Mouse (Mus musculus): ENCODE results near the gene Nol9. TPM values are rescaled to one million over a fixed set of nuclear protein-coding genes. Genes with fewer than 3 reads are reported as not detected.
A peak's percentile ranks its signal among the peaks of the same experiment; 100 is the strongest.
"Not testable (repeated sequence)": the region's sequence is repeated elsewhere in the genome, so short reads cannot be mapped to it uniquely, and the experiment has no call there.

Nol9 gene
- polyA plus RNA-seq, 1 experiment from 2014 or later: 25.1 TPM

DNA sequence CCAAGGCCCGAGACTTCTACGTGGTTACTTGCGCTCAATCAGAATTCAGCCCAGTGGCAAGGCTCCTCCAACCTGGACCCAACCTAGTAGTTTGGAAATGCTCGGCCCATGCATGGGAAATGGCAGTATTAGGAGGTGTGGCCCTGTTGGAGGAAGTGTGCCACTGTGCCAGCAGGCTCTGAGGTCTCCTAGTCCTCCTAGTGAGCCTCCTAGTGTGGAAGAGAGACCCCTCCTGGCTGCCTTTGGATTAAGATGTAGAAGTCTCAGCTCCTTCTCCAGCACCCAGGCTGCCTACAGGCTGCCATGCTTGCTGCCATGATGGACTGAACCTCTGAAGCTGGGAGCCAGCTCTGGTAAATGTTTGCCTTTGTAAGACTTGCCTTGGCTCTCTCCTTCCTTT lies 9.1 kb upstream of the Nol9 start:
- H3K27me3 ChIP-seq (replicated peaks; ENCODE audit: control insufficient read depth, insufficient read depth, low read length): no peaks in the 10 kb centered on the region
- ATAC-seq (ENCODE audit: low read depth) (no peak), DNase-seq (ENCODE audit: low spot score) (peak; percentile 77)
- H3K36me3 ChIP-seq (ENCODE audit: control insufficient read depth, insufficient read depth, low read length): no peaks in the 10 kb centered on the region
- H3K27ac ChIP-seq (replicated peaks; ENCODE audit: low read depth, low read length): 0 out of 2 replicates have a peak overlapping the region, but pooled peaks have one; percentile 21
- H3K4me1 ChIP-seq (ENCODE audit: control insufficient read depth, insufficient read depth, low read length): peaks cover 22% of the 10 kb centered on the region
- peak overlapping the region; percentile 15; the same call in 1 of the 2 replicates for H3K4me2 ChIP-seq (ENCODE audit: low read depth, low read length)
- 64% methylated on average over 4 of the region's 4 CpGs for WGBS
- H3K9ac ChIP-seq (ENCODE audit: low read depth, low read length): no peak overlapping the region; the same call in 1 of the 2 replicates
- H3K9me3 ChIP-seq (ENCODE audit: control insufficient read depth, low read length): no peaks in the 10 kb centered on the region
- H3K4me3 ChIP-seq (ENCODE audit: low read depth, low read length): no peak overlapping the region

DNA sequence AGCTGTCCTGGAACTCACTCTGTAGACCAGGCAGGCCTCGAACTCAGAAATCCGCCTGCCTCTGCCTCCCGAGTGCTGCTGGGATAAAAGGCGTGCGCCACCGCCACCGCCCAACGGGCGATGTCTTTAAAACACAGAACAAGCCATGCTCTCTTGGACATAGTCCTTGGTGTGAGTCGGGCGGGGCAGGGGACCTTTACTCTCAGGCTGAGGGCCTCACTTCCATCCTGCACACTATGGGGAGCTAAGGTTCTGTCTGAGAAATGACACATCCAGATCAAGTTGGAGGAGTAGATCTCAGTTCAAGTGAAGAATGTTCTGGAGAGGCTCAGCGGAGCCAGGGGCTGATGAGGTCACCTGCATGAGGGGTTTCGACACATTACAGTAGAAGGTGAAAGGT lies 6.2 kb upstream of the Nol9 start:
- H3K4me1 ChIP-seq (ENCODE audit: control insufficient read depth, insufficient read depth, low read length): peaks cover 6% of the 10 kb centered on the region; the same call in 1 of the 2 replicates
- H3K27me3 ChIP-seq (replicated peaks; ENCODE audit: control insufficient read depth, insufficient read depth, low read length): no peaks in the 10 kb centered on the region
- no peak overlapping the region for H3K9ac ChIP-seq (ENCODE audit: low read depth, low read length)
- H3K4me3 ChIP-seq (ENCODE audit: low read depth, low read length): no peak overlapping the region
- ATAC-seq (ENCODE audit: low read depth) (no peak), DNase-seq (ENCODE audit: low spot score) (no peak)
- 86% methylated on average over 13 of the region's 13 CpGs for WGBS
- no peak overlapping the region for H3K27ac ChIP-seq (replicated peaks; ENCODE audit: low read depth, low read length)
- no peaks in the 10 kb centered on the region for H3K36me3 ChIP-seq (ENCODE audit: control insufficient read depth, insufficient read depth, low read length)
- no peaks in the 10 kb centered on the region for H3K9me3 ChIP-seq (ENCODE audit: control insufficient read depth, low read length)
- no peak overlapping the region for H3K4me2 ChIP-seq (ENCODE audit: low read depth, low read length)

DNA sequence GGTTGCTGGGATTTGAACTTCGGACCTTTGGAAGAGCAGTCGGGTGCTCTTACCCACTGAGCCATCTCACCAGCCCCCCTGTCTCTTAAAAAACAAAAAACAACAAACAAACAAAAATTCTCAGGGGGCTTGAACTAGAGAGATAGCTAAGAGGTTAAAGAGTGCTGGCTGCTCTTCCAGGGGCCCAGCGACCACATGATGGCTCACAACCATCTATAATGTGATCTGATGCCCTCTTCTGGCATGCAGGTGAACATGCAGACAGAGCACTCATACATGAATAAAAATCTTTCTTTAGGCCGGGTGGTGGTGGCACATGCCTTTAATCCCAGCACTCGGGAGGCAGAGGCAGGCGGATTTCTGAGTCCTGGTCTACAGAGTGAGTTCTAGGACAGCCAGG lies 2.7 kb upstream of the Nol9 start:
- H3K4me2 ChIP-seq (ENCODE audit: low read depth, low read length); H3K27me3 ChIP-seq (replicated peaks; ENCODE audit: control insufficient read depth, insufficient read depth, low read length); ATAC-seq (ENCODE audit: low read depth); H3K36me3 ChIP-seq (ENCODE audit: control insufficient read depth, insufficient read depth, low read length); DNase-seq (ENCODE audit: low spot score); H3K4me1 ChIP-seq (ENCODE audit: control insufficient read depth, insufficient read depth, low read length); H3K9ac ChIP-seq (ENCODE audit: low read depth, low read length); H3K9me3 ChIP-seq (ENCODE audit: control insufficient read depth, low read length); H3K4me3 ChIP-seq (ENCODE audit: low read depth, low read length); H3K27ac ChIP-seq (replicated peaks; ENCODE audit: low read depth, low read length): not testable (repeated sequence)
- WGBS: 87% methylated on average over 6 of the region's 6 CpGs

GRCm38 (mm10) chr4:152038225-152038984 lies 716 bp upstream of the Nol9 start, which contains the start of gene Tas1r1:
Gene Tas1r1 (minus strand): TSS chr4:152038568.
- peak; percentile 34 for ATAC-seq (ENCODE audit: low read depth)
- no peaks in the 10 kb centered on the region for H3K9me3 ChIP-seq (ENCODE audit: control insufficient read depth, low read length)
- H3K27ac ChIP-seq (replicated peaks; ENCODE audit: low read depth, low read length): 0 out of 2 replicates have a peak within 1 kb of the TSS, but pooled peaks have one; percentile 15
- DNase-seq (ENCODE audit: low spot score): peak; percentile 67
- peak within 1 kb of the TSS; percentile 96 for H3K4me2 ChIP-seq (ENCODE audit: low read depth, low read length)
- H3K4me1 ChIP-seq (ENCODE audit: control insufficient read depth, insufficient read depth, low read length): peaks cover 8% of the 10 kb centered on the region
- 37% methylated on average over 10 of the region's 10 CpGs for WGBS
- peaks cover 25% of the 10 kb centered on the region for H3K36me3 ChIP-seq (ENCODE audit: control insufficient read depth, insufficient read depth, low read length)
- peak within 1 kb of the TSS; percentile 88 for H3K9ac ChIP-seq (ENCODE audit: low read depth, low read length)
- no peaks in the 10 kb centered on the region for H3K27me3 ChIP-seq (replicated peaks; ENCODE audit: control insufficient read depth, insufficient read depth, low read length)
- H3K4me3 ChIP-seq (ENCODE audit: low read depth, low read length): peak within 1 kb of the TSS; percentile 95

DNA sequence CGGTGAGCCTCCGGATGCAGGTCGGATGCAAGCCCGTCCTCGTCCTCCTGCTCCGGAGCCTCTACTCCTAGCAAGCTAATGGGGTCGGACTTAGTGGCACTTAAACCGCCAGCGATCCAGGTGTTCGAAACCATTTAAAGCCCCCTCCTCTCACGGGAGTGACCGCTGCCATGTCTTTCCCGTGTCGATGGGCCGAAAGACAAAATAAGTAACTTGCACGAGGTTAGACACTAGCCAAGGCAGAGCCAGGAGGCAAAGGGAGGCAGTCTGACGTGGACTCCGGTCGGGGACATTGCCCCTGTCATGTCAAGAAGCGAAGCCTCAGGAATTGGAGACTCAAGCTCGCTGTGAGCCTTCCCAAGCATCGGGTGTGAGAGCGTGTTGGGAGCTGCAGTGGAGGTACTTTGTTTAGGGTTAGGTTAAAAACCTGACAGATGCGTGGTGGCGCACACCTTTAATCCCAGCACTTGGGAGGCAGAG lies 750 bp downstream of the Nol9 start:
- H3K9ac ChIP-seq (ENCODE audit: low read depth, low read length): peak overlapping the region; percentile 88
- H3K9me3 ChIP-seq (ENCODE audit: control insufficient read depth, low read length): no peaks in the 10 kb centered on the region
- ATAC-seq (ENCODE audit: low read depth): no peak
- H3K36me3 ChIP-seq (ENCODE audit: control insufficient read depth, insufficient read depth, low read length): peaks cover 40% of the 10 kb centered on the region
- peak overlapping the region; percentile 96 for H3K4me2 ChIP-seq (ENCODE audit: low read depth, low read length)
- H3K27ac ChIP-seq (replicated peaks; ENCODE audit: low read depth, low read length): no peak overlapping the region
- H3K4me1 ChIP-seq (ENCODE audit: control insufficient read depth, insufficient read depth, low read length): peaks cover 8% of the 10 kb centered on the region
- 6% methylated on average over 25 of the region's 25 CpGs for WGBS
- H3K27me3 ChIP-seq (replicated peaks; ENCODE audit: control insufficient read depth, insufficient read depth, low read length): no peaks in the 10 kb centered on the region
- H3K4me3 ChIP-seq (ENCODE audit: low read depth, low read length): peak overlapping the region; percentile 95
- DNase-seq (ENCODE audit: low spot score): no peak

DNA sequence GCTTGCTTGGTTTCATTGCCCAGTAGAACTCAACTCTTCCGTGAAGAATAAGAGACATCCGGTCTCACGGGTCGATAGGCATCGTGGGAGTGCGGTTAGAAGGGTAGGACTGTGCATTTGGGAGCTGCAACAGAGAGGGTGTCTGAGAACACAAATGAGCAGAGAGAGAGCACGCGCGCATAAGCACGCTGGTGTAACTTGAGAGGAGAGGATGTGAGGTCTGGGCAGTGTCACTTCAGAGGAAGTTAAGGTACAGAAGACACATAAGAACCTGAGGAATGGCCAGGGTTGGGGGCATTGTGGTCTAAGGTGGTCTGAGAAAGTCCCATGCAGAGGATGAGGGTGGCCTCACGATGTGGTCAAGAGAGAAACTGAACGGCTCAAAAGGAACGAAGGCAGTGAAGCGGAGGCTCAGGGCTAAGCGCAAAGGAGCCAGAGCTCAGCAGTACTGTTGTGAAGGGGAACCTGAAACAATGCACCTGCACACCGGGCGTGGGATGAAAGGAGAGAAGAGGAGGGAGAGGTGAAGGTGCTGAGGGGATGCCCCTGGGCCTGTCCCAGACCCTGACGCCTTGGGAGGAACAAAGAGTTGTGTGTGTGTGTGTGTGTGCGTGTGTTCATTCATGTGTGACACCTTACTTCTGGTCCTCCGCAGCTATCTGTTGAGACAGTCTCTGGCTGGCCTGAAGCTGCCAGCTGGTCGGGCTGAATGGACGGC lies 3.0 kb downstream of the Nol9 start:
- Histone ChIP-seq H3K9ac (ENCODE audit: low read depth, low read length) (no peak overlapping the region), H3K27ac (replicated peaks; ENCODE audit: low read depth, low read length) (no peak overlapping the region), H3K4me1 (ENCODE audit: control insufficient read depth, insufficient read depth, low read length) (peaks cover 8% of the 10 kb centered on the region), H3K4me2 (ENCODE audit: low read depth, low read length) (no peak overlapping the region), H3K36me3 (ENCODE audit: control insufficient read depth, insufficient read depth, low read length) (peaks cover 60% of the 10 kb centered on the region), H3K27me3 (replicated peaks; ENCODE audit: control insufficient read depth, insufficient read depth, low read length) (no peaks in the 10 kb centered on the region), H3K4me3 (ENCODE audit: low read depth, low read length) (no peak overlapping the region), H3K9me3 (ENCODE audit: control insufficient read depth, low read length) (no peaks in the 10 kb centered on the region)
- no peak for DNase-seq (ENCODE audit: low spot score)
- WGBS: 96% methylated on average over 21 of the region's 22 CpGs
- no peak for ATAC-seq (ENCODE audit: low read depth)

DNA sequence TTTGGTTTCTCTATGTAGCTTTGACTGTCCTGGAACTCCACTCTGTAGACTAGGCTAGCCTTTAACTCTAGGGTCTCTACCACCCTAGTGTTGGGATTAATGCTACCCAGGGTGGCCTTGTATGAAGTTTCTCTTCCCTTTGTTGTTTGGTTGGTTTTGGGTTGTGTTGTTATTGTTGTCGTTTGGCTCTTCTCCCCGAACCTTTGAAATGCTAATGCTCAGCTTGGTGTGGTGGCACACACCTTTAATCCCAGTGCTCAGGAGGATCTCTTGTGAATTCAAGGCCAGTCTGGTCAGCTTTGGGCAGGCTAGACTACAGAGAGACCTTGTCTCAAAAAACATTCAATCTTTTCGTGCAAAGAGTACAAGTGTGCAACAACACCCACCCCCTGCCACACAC lies 4.0 kb downstream of the Nol9 start:
- no peak for ATAC-seq (ENCODE audit: low read depth)
- H3K27ac ChIP-seq (replicated peaks; ENCODE audit: low read depth, low read length): no peak overlapping the region
- H3K4me3 ChIP-seq (ENCODE audit: low read depth, low read length): no peak overlapping the region
- H3K27me3 ChIP-seq (replicated peaks; ENCODE audit: control insufficient read depth, insufficient read depth, low read length): no peaks in the 10 kb centered on the region
- H3K9me3 ChIP-seq (ENCODE audit: control insufficient read depth, low read length): no peaks in the 10 kb centered on the region
- no peak overlapping the region for H3K4me2 ChIP-seq (ENCODE audit: low read depth, low read length)
- peaks cover 71% of the 10 kb centered on the region for H3K36me3 ChIP-seq (ENCODE audit: control insufficient read depth, insufficient read depth, low read length)
- WGBS: 85% methylated on average over 3 of the region's 3 CpGs
- H3K9ac ChIP-seq (ENCODE audit: low read depth, low read length): no peak overlapping the region
- no peak for DNase-seq (ENCODE audit: low spot score)
- peaks cover 8% of the 10 kb centered on the region for H3K4me1 ChIP-seq (ENCODE audit: control insufficient read depth, insufficient read depth, low read length)

- Histone ChIP-seq H3K4me3 (ENCODE audit: low read depth, low read length) (no peak overlapping the region), H3K36me3 (ENCODE audit: control insufficient read depth, insufficient read depth, low read length) (peaks cover 84% of the 10 kb centered on the region), H3K27me3 (replicated peaks; ENCODE audit: control insufficient read depth, insufficient read depth, low read length) (no peaks in the 10 kb centered on the region), H3K9ac (ENCODE audit: low read depth, low read length) (no peak overlapping the region), H3K9me3 (ENCODE audit: control insufficient read depth, low read length) (no peaks in the 10 kb centered on the region), H3K4me2 (ENCODE audit: low read depth, low read length) (no peak overlapping the region), H3K27ac (replicated peaks; ENCODE audit: low read depth, low read length) (no peak overlapping the region), H3K4me1 (ENCODE audit: control insufficient read depth, insufficient read depth, low read length) (peaks cover 8% of the 10 kb centered on the region)
- DNase-seq (ENCODE audit: low spot score) (no peak), ATAC-seq (ENCODE audit: low read depth) (no peak)
- WGBS: 76% methylated on average over 6 of the region's 6 CpGs
Observed at GRCm38 (mm10) chr4:152044609-152045008, 5.5 kb downstream of the Nol9 start.
